Mouse (Mus musculus) kidney, postnatal 0 days (tissue): Measurements from ENCODE around the gene Cd2ap. TPM values are rescaled to one million over a fixed set of nuclear protein-coding genes. Genes with fewer than 3 reads are reported as not detected.

Experiments used
- ATAC-seq: fragments of 200-750 bp; cut with Nextera tagmentation; replicated peaks from 2 replicates; pipeline ENCODE4 v1.8.0; 2017; ENCODE audit warnings: low read depth, moderate number of reproducible peaks, moderate TSS enrichment, moderate library complexity; ENCODE audit not compliant: low FRiP score
- DNase-seq: peaks from one replicate; pipeline ENCODE4 v3.0.0-alpha.2; 2016; ENCODE audit warnings: low spot score
- H3K27ac ChIP-seq: fragments of 300-500 bp; sonication (generic); 2 replicates; pipeline ENCODE4 v1.5.1; 2014; ENCODE audit warnings: mild to moderate bottlenecking
- H3K27me3 ChIP-seq: fragments of 300-500 bp; sonication (generic); 2 replicates; pipeline ENCODE4 v1.6.1; 2014; ENCODE audit warnings: low read length, mixed read lengths; ENCODE audit not compliant: insufficient read depth
- H3K36me3 ChIP-seq: fragments of 300-500 bp; sonication (generic); 2 replicates; pipeline ENCODE4 v1.6.1; 2014; ENCODE audit warnings: low read length, mixed read lengths; ENCODE audit not compliant: insufficient read depth
- H3K4me1 ChIP-seq: fragments of 300-500 bp; sonication (generic); replicated peaks from 2 replicates; pipeline ENCODE4 v1.6.1; 2014; ENCODE audit warnings: antibody characterized with exemption, low read length, mixed read lengths; ENCODE audit not compliant: insufficient read depth
- H3K4me2 ChIP-seq: fragments of 300-500 bp; sonication (generic); 2 replicates; pipeline ENCODE4 v1.6.1; 2014; ENCODE audit warnings: mild to moderate bottlenecking, low read length, moderate library complexity, mixed read lengths
- H3K4me3 ChIP-seq: fragments of 300-500 bp; sonication (generic); replicated peaks from 2 replicates; pipeline ENCODE4 v1.5.1; 2014; ENCODE audit warnings: low read depth, low read length
- H3K9ac ChIP-seq: fragments of 300-500 bp; sonication (generic); 2 replicates; pipeline ENCODE4 v1.6.1; 2014; ENCODE audit warnings: low read depth, low read length
- H3K9me3 ChIP-seq: fragments of 300-500 bp; sonication (generic); replicated peaks from 2 replicates; pipeline ENCODE4 v1.6.1; 2016; ENCODE audit warnings: low read length, inconsistent platforms, mixed read lengths
- CTCF ChIP-seq: IDR thresholded peaks from 2 replicates; pipeline ENCODE4 v1.5.1; 2016; ENCODE audit warnings: antibody characterized with exemption, low read depth, mild to moderate bottlenecking, moderate library complexity
- WGBS: fragments of 180-500 bp; shearing (Covaris S2); extraction: QIAGEN DNeasy Blood & Tissue Kit; methylation state at CpG from one replicate; pipeline ENCODE4 v1.1.7; 2014; 5-methylcytosine and 5-hydroxymethylcytosine counted together
- polyA plus RNA-seq: library from polyadenylated mRNA; unstranded; fragments of >200 nt; fragmentation: Nextera tagmentation; extraction: Ambion mirVana; gene quantifications from 2 replicates; pipeline ENCODE4 v1.2.1, GENCODE M21; 2015

The Cd2ap gene
- polyA plus RNA-seq, 1 experiment from 2014 or later: 39.2 TPM

GRCm38 (mm10) chr17:42885091-42885501 lies 8.6 kb upstream of the Cd2ap start:
- H3K4me1 ChIP-seq: no peaks in the 10 kb centered on the region
- WGBS: 51% methylated on average over 7 of the region's 7 CpGs
- no peak for DNase-seq
- no peak overlapping the region for H3K4me2 ChIP-seq
- no peaks in the 10 kb centered on the region for H3K27me3 ChIP-seq
- H3K9ac ChIP-seq: no peak overlapping the region
- TF ChIP-seq CTCF: no peak
- no peak overlapping the region for H3K4me3 ChIP-seq
- no peak for ATAC-seq
- H3K36me3 ChIP-seq: no peaks in the 10 kb centered on the region
- 0 out of 2 replicates have a peak overlapping the region, but pooled peaks have one; percentile 38 for H3K27ac ChIP-seq
- no peaks in the 10 kb centered on the region for H3K9me3 ChIP-seq

GRCm38 (mm10) chr17:42884382-42884781 lies 7.9 kb upstream of the Cd2ap start:
- WGBS: 59% methylated on average over 4 of the region's 4 CpGs
- TF ChIP-seq CTCF: no peak
- Histone ChIP-seq H3K4me1 (no peaks in the 10 kb centered on the region), H3K9ac (no peak overlapping the region), H3K4me3 (no peak overlapping the region), H3K36me3 (no peaks in the 10 kb centered on the region), H3K4me2 (no peak overlapping the region), H3K27me3 (no peaks in the 10 kb centered on the region), H3K9me3 (no peaks in the 10 kb centered on the region), H3K27ac (no peak overlapping the region)
- no peak for DNase-seq
- no peak for ATAC-seq

- no peak overlapping the region for H3K4me3 ChIP-seq
- no peaks in the 10 kb centered on the region for H3K36me3 ChIP-seq
- WGBS: 88% methylated on average over 8 of the region's 8 CpGs
- H3K4me1 ChIP-seq: no peaks in the 10 kb centered on the region
- peak overlapping the region; percentile 50; the same call in 1 of the 2 replicates for H3K27ac ChIP-seq
- no peak for ATAC-seq
- H3K9ac ChIP-seq: no peak overlapping the region
- TF ChIP-seq CTCF: no peak
- no peak overlapping the region for H3K4me2 ChIP-seq
- H3K27me3 ChIP-seq: no peaks in the 10 kb centered on the region
- no peak for DNase-seq
- H3K9me3 ChIP-seq: no peaks in the 10 kb centered on the region
Measured at GRCm38 (mm10) chr17:42883769-42884168, 7.3 kb upstream of the Cd2ap start.

GRCm38 (mm10) chr17:42883315-42883714 lies 6.8 kb upstream of the Cd2ap start:
- H3K9ac ChIP-seq: no peak overlapping the region
- ATAC-seq (peak; percentile 31; the same call in 1 of the 2 replicates), DNase-seq (peak; percentile 44)
- H3K36me3 ChIP-seq: no peaks in the 10 kb centered on the region
- no peak for TF ChIP-seq CTCF
- 20% methylated on average over 9 of the region's 9 CpGs for WGBS
- H3K4me2 ChIP-seq: peak overlapping the region; percentile 8; the same call in 1 of the 2 replicates
- H3K27ac ChIP-seq: no peak overlapping the region
- no peak overlapping the region for H3K4me3 ChIP-seq
- no peaks in the 10 kb centered on the region for H3K4me1 ChIP-seq
- H3K9me3 ChIP-seq: no peaks in the 10 kb centered on the region
- no peaks in the 10 kb centered on the region for H3K27me3 ChIP-seq

- 71% methylated on average over 1 of the region's 1 CpGs for WGBS
- H3K9me3 ChIP-seq: no peaks in the 10 kb centered on the region
- H3K36me3 ChIP-seq: no peaks in the 10 kb centered on the region
- no peak overlapping the region for H3K9ac ChIP-seq
- TF ChIP-seq CTCF: peak; percentile 40; the same call in 1 of the 2 replicates
- no peak overlapping the region for H3K4me3 ChIP-seq
- DNase-seq: peak; percentile 62
- no peaks in the 10 kb centered on the region for H3K4me1 ChIP-seq
- no peak for ATAC-seq
- H3K27ac ChIP-seq: no peak overlapping the region
- peak overlapping the region; percentile 8; the same call in 1 of the 2 replicates for H3K4me2 ChIP-seq
- H3K27me3 ChIP-seq: no peaks in the 10 kb centered on the region
Measured at GRCm38 (mm10) chr17:42882873-42883272, 6.4 kb upstream of the Cd2ap start.

GRCm38 (mm10) chr17:42876904-42877425 lies 500 bp upstream of the Cd2ap start:
- no peak for TF ChIP-seq CTCF
- Histone ChIP-seq H3K36me3 (no peaks in the 10 kb centered on the region), H3K9me3 (no peaks in the 10 kb centered on the region), H3K27ac (peak overlapping the region; percentile 98), H3K4me2 (peak overlapping the region; percentile 65), H3K4me3 (peak overlapping the region; percentile 79), H3K9ac (peak overlapping the region; percentile 96), H3K4me1 (no peaks in the 10 kb centered on the region), H3K27me3 (no peaks in the 10 kb centered on the region)
- ATAC-seq (no peak), DNase-seq (no peak)
- WGBS: 26% methylated on average over 13 of the region's 13 CpGs
